8 mouse cellular contexts compared by ENCODE assay signal in the genomic region with DNA sequence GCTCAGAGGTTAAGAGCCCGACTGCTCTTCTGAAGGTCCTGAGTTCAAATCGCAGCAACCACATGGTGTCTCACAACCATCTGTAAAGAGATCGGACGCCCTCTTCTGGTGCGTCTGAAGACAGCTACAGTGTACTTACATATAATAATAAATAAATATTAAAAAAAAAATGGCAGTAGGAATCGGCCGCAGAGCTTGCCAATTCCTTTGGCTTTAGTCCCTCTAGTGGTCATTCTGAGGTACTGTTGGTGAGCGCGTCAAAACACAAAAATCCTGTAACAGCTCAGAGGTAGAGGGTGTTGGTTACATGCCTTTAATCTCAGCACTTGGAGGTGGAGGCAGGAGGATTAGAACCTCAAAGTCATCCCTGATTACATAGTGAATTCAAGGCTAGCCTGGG.
A peak's percentile ranks its signal among the peaks of the same experiment; 100 is the strongest.
DNase-seq lines count a peak whose midpoint lies in the region.

No protein-coding gene starts in this region.

- peak; percentile 42 to 64 for DNase-seq in CD8-positive naive resting alpha-beta T cell, adult 2 months (ENCODE audit: low read depth in 2 of 2, low spot score in 2 of 2)
- peak; percentile 82 for DNase-seq in R1 (ENCODE audit: low read depth, low spot score)
- peak; percentile 63 to 73 for DNase-seq in cerebellum, postnatal 25 days
- DNase-seq in heart, adult 9 months (ENCODE audit: low spot score in 2 of 2), result peak; percentile 17 to 56
- peak; percentile 40 for DNase-seq in layer of hippocampus, adult 9-10 months (ENCODE audit: low spot score)
- DNase-seq in lung, postnatal 36 days, result peak; percentile 81
- peak; percentile 61 for DNase-seq in retina, postnatal 7 days (ENCODE audit: low read depth, low spot score)
- DNase-seq in urinary bladder, postnatal 4 days (ENCODE audit: low spot score in 2 of 2), result peak; percentile 39 to 62

Comparison
In these comparisons a context has a peak if more than half of its experiments do, and no peak if none do; other contexts are left out.
1. Peak in every context shown above with its lines: DNase-seq.